Mouse (Mus musculus) stomach, embryonic 16.5 days (tissue): ENCODE results near the gene Cmtm4. TPM values are rescaled to one million over a fixed set of nuclear protein-coding genes. Genes with fewer than 3 reads are reported as not detected.
A peak's percentile ranks its signal among the peaks of the same experiment; 100 is the strongest.

Source experiments
- ATAC-seq: fragments of 200-750 bp; cut with Nextera tagmentation; 2 replicates; pipeline ENCODE4 v1.8.0; 2017; ENCODE audit warnings: moderate number of reproducible peaks, moderate TSS enrichment; ENCODE audit not compliant: insufficient read depth, low FRiP score
- H3K27ac ChIP-seq: fragments of 300-500 bp; sonication (generic); 2 replicates; pipeline ENCODE4 v1.5.1; 2014; ENCODE audit warnings: low read length
- H3K27me3 ChIP-seq: fragments of 300-500 bp; sonication (generic); 2 replicates; pipeline ENCODE4 v1.6.1; 2014; ENCODE audit warnings: low read length, control low read depth, mixed read lengths; ENCODE audit not compliant: control insufficient read depth, insufficient read depth
- H3K36me3 ChIP-seq: fragments of 300-500 bp; sonication (generic); 2 replicates; pipeline ENCODE4 v1.6.1; 2014; ENCODE audit warnings: low read length; ENCODE audit not compliant: control insufficient read depth, insufficient read depth
- H3K4me1 ChIP-seq: fragments of 300-500 bp; sonication (generic); 2 replicates; pipeline ENCODE4 v1.6.1; 2014; ENCODE audit warnings: low read length, control low read depth, mixed read lengths; ENCODE audit not compliant: control insufficient read depth, insufficient read depth
- H3K4me2 ChIP-seq: fragments of 300-500 bp; sonication (generic); 2 replicates; pipeline ENCODE4 v1.6.1; 2014; ENCODE audit warnings: low read depth, low read length, mixed read lengths
- H3K4me3 ChIP-seq: fragments of 300-500 bp; sonication (generic); replicated peaks from 2 replicates; pipeline ENCODE4 v1.5.1; 2014; ENCODE audit warnings: mild to moderate bottlenecking, low read length
- H3K9ac ChIP-seq: fragments of 300-500 bp; sonication (generic); 2 replicates; pipeline ENCODE4 v1.6.1; 2014; ENCODE audit warnings: low read length
- H3K9me3 ChIP-seq: fragments of 300-500 bp; sonication (generic); replicated peaks from 2 replicates; pipeline ENCODE4 v1.6.1; 2016; ENCODE audit warnings: low read length, control low read depth; ENCODE audit not compliant: control insufficient read depth
- WGBS: fragments of 180-500 bp; shearing (Covaris S2); extraction: QIAGEN DNeasy Blood & Tissue Kit; methylation state at CpG from one replicate; pipeline ENCODE4 v1.1.7; 2014; 5-methylcytosine and 5-hydroxymethylcytosine counted together
- polyA plus RNA-seq: library from polyadenylated mRNA; unstranded; fragments of >200 nt; fragmentation: Nextera tagmentation; extraction: Ambion mirVana; gene quantifications from 2 replicates; pipeline ENCODE4 v1.2.1, GENCODE M21; 2015

Gene Cmtm4
- polyA plus RNA-seq, 1 experiment from 2014 or later, result 4.3 TPM

GRCm38 (mm10) chr8:104354504-104354903 lies 41.1 kb downstream of the Cmtm4 start:
- Histone ChIP-seq H3K27me3 (no peaks in the 10 kb centered on the region), H3K27ac (no peak overlapping the region), H3K36me3 (no peaks in the 10 kb centered on the region), H3K9me3 (no peaks in the 10 kb centered on the region), H3K4me2 (no peak overlapping the region), H3K9ac (no peak overlapping the region), H3K4me3 (no peak overlapping the region), H3K4me1 (no peaks in the 10 kb centered on the region)
- no peak for ATAC-seq
- WGBS, result 82% methylated on average over 10 of the region's 10 CpGs

DNA sequence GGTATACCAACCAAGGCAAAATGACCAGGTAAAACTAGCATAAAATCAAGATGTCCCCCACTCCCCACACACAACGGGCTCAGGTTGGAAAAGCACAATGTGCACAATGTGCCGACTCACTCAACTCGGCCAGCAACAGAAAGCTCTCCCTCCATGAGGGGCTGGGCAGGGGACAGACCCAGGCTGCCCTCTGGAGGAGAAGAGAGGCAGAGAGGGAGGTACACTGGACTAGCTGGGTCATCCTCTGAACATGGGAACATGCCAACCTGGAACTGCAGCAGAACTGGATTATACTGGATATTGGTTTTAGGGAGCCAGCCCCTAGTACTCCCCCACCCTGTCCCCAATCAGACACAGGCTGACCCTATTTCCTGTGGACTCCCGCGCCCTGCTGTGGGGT lies 42.4 kb downstream of the Cmtm4 start:
- Histone ChIP-seq H3K9me3 (no peaks in the 10 kb centered on the region), H3K4me1 (no peaks in the 10 kb centered on the region), H3K36me3 (no peaks in the 10 kb centered on the region), H3K9ac (no peak overlapping the region), H3K27ac (no peak overlapping the region), H3K4me2 (no peak overlapping the region), H3K4me3 (no peak overlapping the region), H3K27me3 (no peaks in the 10 kb centered on the region)
- 64% methylated on average over 5 of the region's 5 CpGs for WGBS
- peak; percentile 44; the same call in 1 of the 2 replicates for ATAC-seq

DNA sequence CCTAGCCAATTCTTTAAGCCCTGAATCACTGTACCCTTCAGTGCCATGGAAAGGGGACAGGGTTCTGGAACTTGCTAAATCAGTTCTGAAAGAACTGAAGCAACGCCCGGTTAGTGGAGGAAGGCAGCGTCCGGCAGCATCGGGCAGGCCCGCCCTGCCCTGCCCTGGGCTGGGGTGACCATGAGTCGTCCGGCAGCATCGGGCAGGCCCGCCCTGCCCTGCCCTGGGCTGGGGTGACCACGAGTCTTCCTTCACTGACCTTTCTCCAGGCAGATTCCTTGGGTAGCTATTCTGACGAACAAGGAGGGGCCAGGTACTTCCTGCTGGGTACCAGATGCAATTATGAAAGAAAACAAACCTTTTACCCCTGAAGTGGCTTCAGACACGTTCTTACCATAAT lies 45.6 kb downstream of the Cmtm4 start:
- no peak overlapping the region for H3K4me2 ChIP-seq
- H3K9me3 ChIP-seq, result no peaks in the 10 kb centered on the region
- no peak overlapping the region for H3K9ac ChIP-seq
- H3K4me1 ChIP-seq, result no peaks in the 10 kb centered on the region
- no peak overlapping the region for H3K4me3 ChIP-seq
- no peaks in the 10 kb centered on the region; the same call in 1 of the 2 replicates for H3K36me3 ChIP-seq
- no peaks in the 10 kb centered on the region for H3K27me3 ChIP-seq
- ATAC-seq, result no peak; the same call in 1 of the 2 replicates
- 65% methylated on average over 13 of the region's 13 CpGs for WGBS
- no peak overlapping the region; the same call in 1 of the 2 replicates for H3K27ac ChIP-seq

DNA sequence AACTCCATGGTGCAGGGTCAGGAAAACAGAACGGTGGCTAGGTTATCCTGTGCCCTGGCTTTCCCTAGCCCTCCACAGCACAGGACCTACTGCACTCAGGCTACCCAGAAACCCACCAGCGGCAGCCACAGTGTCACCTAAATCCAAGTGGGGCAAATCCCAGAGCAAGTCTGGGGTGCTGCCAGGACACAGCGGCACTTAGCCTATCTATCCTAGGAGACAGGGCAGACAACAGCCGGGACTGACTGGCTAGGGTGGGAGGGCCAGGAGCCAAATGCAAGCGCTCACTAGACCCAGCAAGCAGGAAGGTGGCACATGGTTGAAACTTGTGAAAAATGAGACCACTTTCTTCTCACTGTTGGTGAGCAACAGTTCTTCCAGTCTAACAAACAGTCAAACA lies 46.6 kb downstream of the Cmtm4 start:
- H3K27ac ChIP-seq, result no peak overlapping the region
- peaks cover 3% of the 10 kb centered on the region; the same call in 1 of the 2 replicates for H3K4me1 ChIP-seq
- H3K9me3 ChIP-seq, result no peaks in the 10 kb centered on the region
- H3K4me2 ChIP-seq, result no peak overlapping the region
- no peak for ATAC-seq
- 74% methylated on average over 5 of the region's 5 CpGs for WGBS
- H3K4me3 ChIP-seq, result no peak overlapping the region
- H3K9ac ChIP-seq, result no peak overlapping the region
- no peaks in the 10 kb centered on the region; the same call in 1 of the 2 replicates for H3K36me3 ChIP-seq
- no peaks in the 10 kb centered on the region for H3K27me3 ChIP-seq

- no peak overlapping the region for H3K9ac ChIP-seq
- no peaks in the 10 kb centered on the region for H3K9me3 ChIP-seq
- ATAC-seq, result no peak
- H3K27ac ChIP-seq, result no peak overlapping the region
- no peaks in the 10 kb centered on the region; the same call in 1 of the 2 replicates for H3K36me3 ChIP-seq
- H3K27me3 ChIP-seq, result no peaks in the 10 kb centered on the region
- H3K4me2 ChIP-seq, result no peak overlapping the region
- peaks cover 6% of the 10 kb centered on the region; the same call in 1 of the 2 replicates for H3K4me1 ChIP-seq
- WGBS, result 61% methylated on average over 12 of the region's 12 CpGs
- H3K4me3 ChIP-seq, result no peak overlapping the region
Measured at GRCm38 (mm10) chr8:104346706-104347105, 48.9 kb downstream of the Cmtm4 start.

- H3K9ac ChIP-seq, result no peak overlapping the region
- WGBS, result 79% methylated on average over 5 of the region's 5 CpGs
- no peak overlapping the region for H3K4me3 ChIP-seq
- H3K4me1 ChIP-seq, result peaks cover 9% of the 10 kb centered on the region; the same call in 1 of the 2 replicates
- no peak overlapping the region for H3K27ac ChIP-seq
- H3K9me3 ChIP-seq, result no peaks in the 10 kb centered on the region
- ATAC-seq, result no peak
- H3K27me3 ChIP-seq, result no peaks in the 10 kb centered on the region
- no peaks in the 10 kb centered on the region; the same call in 1 of the 2 replicates for H3K36me3 ChIP-seq
- H3K4me2 ChIP-seq, result no peak overlapping the region
Measured at GRCm38 (mm10) chr8:104344622-104345021, 51.0 kb downstream of the Cmtm4 start.

DNA sequence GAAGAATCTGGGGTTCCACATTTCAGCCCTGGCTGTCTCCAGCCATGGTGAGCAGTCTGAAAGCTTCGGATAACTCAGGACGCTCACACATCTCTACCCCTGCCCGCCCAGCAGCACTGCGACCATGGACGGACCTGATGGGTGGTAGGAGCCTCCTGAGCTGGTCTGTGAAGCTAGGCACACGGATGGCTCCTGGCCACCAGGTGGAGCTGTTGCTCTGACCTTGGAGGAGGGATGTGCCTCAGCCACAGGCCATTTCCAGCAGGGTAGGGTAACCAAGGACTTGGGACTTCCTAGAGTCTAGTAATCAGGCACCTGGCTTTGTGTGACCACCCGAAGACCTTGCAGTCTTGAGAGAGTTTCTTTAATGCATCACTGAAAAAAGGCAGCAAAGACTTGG lies 51.6 kb downstream of the Cmtm4 start:
- H3K4me3 ChIP-seq, result no peak overlapping the region
- H3K4me1 ChIP-seq, result peaks cover 9% of the 10 kb centered on the region; the same call in 1 of the 2 replicates
- no peaks in the 10 kb centered on the region; the same call in 1 of the 2 replicates for H3K36me3 ChIP-seq
- H3K9me3 ChIP-seq, result no peaks in the 10 kb centered on the region
- H3K4me2 ChIP-seq, result no peak overlapping the region
- WGBS, result 14% methylated on average over 7 of the region's 7 CpGs
- H3K9ac ChIP-seq, result 0 out of 2 replicates have a peak overlapping the region, but pooled peaks have one; percentile 32
- H3K27me3 ChIP-seq, result no peaks in the 10 kb centered on the region
- H3K27ac ChIP-seq, result 0 out of 2 replicates have a peak overlapping the region, but pooled peaks have one; percentile 20
- ATAC-seq, result no peak

DNA sequence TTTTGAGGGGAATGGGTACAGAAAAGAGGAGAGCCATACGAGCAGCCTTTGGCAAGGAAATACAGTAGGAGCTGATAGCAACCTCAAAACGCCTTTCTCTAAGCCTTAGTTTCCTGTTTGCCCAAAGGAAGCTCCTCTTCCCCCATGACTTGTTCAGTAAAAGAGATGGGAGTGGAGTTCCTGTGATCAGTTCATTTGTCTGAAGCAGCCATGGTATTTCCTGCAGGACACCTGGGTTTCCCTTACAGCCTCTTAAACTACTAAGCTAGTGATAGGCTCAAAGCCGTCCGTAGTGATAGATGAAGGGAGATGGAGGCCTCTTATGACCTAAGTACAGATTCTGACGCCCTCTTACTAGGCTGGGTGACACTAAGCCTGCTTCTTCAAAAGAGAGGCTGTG lies 53.2 kb downstream of the Cmtm4 start:
- H3K4me3 ChIP-seq, result no peak overlapping the region
- no peak overlapping the region for H3K27ac ChIP-seq
- no peak overlapping the region for H3K9ac ChIP-seq
- 68% methylated on average over 5 of the region's 5 CpGs for WGBS
- H3K9me3 ChIP-seq, result no peaks in the 10 kb centered on the region
- ATAC-seq, result no peak
- H3K27me3 ChIP-seq, result no peaks in the 10 kb centered on the region
- H3K36me3 ChIP-seq, result no peaks in the 10 kb centered on the region; the same call in 1 of the 2 replicates
- H3K4me2 ChIP-seq, result no peak overlapping the region
- H3K4me1 ChIP-seq, result peaks cover 9% of the 10 kb centered on the region; the same call in 1 of the 2 replicates

- H3K9me3 ChIP-seq, result no peaks in the 10 kb centered on the region
- H3K27me3 ChIP-seq, result no peaks in the 10 kb centered on the region
- ATAC-seq, result no peak
- peak overlapping the region; percentile 72 for H3K4me3 ChIP-seq
- peak overlapping the region; percentile 76 for H3K4me2 ChIP-seq
- H3K36me3 ChIP-seq, result no peaks in the 10 kb centered on the region; the same call in 1 of the 2 replicates
- H3K27ac ChIP-seq, result peak overlapping the region; percentile 56
- peak overlapping the region; percentile 91 for H3K9ac ChIP-seq
- peaks cover 9% of the 10 kb centered on the region; the same call in 1 of the 2 replicates for H3K4me1 ChIP-seq
- 46% methylated on average over 6 of the region's 6 CpGs for WGBS
Measured at GRCm38 (mm10) chr8:104341678-104342077, 53.9 kb downstream of the Cmtm4 start.
